Mouse (Mus musculus) intestine, embryonic 16.5 days (tissue): ENCODE results near the gene Ctdspl. TPM values are rescaled to one million over a fixed set of nuclear protein-coding genes. Genes with fewer than 3 reads are reported as not detected.

Experiments used
- ATAC-seq: fragments of 200-750 bp; cut with Nextera tagmentation; 2 replicates; pipeline ENCODE4 v1.8.0; 2017; ENCODE audit warnings: moderate TSS enrichment, moderate library complexity
- H3K27ac ChIP-seq: fragments of 300-500 bp; sonication (generic); 2 replicates; pipeline ENCODE4 v1.5.1; 2014; ENCODE audit warnings: mild to moderate bottlenecking, low read length
- H3K27me3 ChIP-seq: fragments of 300-500 bp; sonication (generic); replicated peaks from 2 replicates; pipeline ENCODE4 v1.6.1; 2014; ENCODE audit warnings: low read length, control low read depth, mixed read lengths; ENCODE audit not compliant: control insufficient read depth, insufficient read depth
- H3K36me3 ChIP-seq: fragments of 300-500 bp; sonication (generic); 2 replicates; pipeline ENCODE4 v1.6.1; 2014; ENCODE audit warnings: low read length, control low read depth; ENCODE audit not compliant: control insufficient read depth, insufficient read depth
- H3K4me1 ChIP-seq: fragments of 300-500 bp; sonication (generic); 2 replicates; pipeline ENCODE4 v1.6.1; 2014; ENCODE audit warnings: low read length, control low read depth, mixed read lengths; ENCODE audit not compliant: control insufficient read depth, insufficient read depth
- H3K4me2 ChIP-seq: fragments of 300-500 bp; sonication (generic); 2 replicates; pipeline ENCODE4 v1.6.1; 2014; ENCODE audit warnings: low read depth, low read length, control low read depth
- H3K4me3 ChIP-seq: fragments of 300-500 bp; sonication (generic); 2 replicates; pipeline ENCODE4 v1.5.1; 2014; ENCODE audit warnings: mild to moderate bottlenecking, low read length
- H3K9ac ChIP-seq: fragments of 300-500 bp; sonication (generic); 2 replicates; pipeline ENCODE4 v1.6.1; 2014; ENCODE audit warnings: low read depth, low read length
- H3K9me3 ChIP-seq: fragments of 300-500 bp; sonication (generic); 2 replicates; pipeline ENCODE4 v1.6.1; 2016; ENCODE audit warnings: low read length, control low read depth; ENCODE audit not compliant: control insufficient read depth
- WGBS: fragments of 180-500 bp; shearing (Covaris S2); extraction: QIAGEN DNeasy Blood & Tissue Kit; methylation state at CpG from one replicate; pipeline ENCODE4 v1.1.7; 2014; 5-methylcytosine and 5-hydroxymethylcytosine counted together
- polyA plus RNA-seq: library from polyadenylated mRNA; unstranded; fragments of >200 nt; fragmentation: Nextera tagmentation; extraction: Ambion mirVana; gene quantifications from 2 replicates; pipeline ENCODE4 v1.2.1, GENCODE M21; 2015

The Ctdspl gene
- polyA plus RNA-seq, 1 experiment from 2014 or later: 17.6 TPM

- no peak overlapping the region for H3K27ac ChIP-seq
- 72% methylated on average over 10 of the region's 10 CpGs for WGBS
- no peaks in the 10 kb centered on the region for H3K4me1 ChIP-seq
These were observed 23.8 kb downstream of the Ctdspl start for GRCm38 (mm10) chr9:118950061-118950460.

GRCm38 (mm10) chr9:118950751-118951150 is 24.5 kb downstream of the Ctdspl start:
- WGBS: 67% methylated on average over 2 of the region's 2 CpGs

More at GRCm38 (mm10) chr9:118950061-118950460, 23.8 kb downstream of the Ctdspl start:
- ATAC-seq: no peak
- 0 out of 2 replicates have a peak, but pooled peaks cover 3% of the 10 kb centered on the region for H3K36me3 ChIP-seq
- no peak overlapping the region for H3K4me3 ChIP-seq
- H3K4me2 ChIP-seq: no peak overlapping the region
- no peak overlapping the region for H3K9ac ChIP-seq
- no peaks in the 10 kb centered on the region for H3K9me3 ChIP-seq
- H3K27me3 ChIP-seq: no peaks in the 10 kb centered on the region

GRCm38 (mm10) chr9:118951381-118951780 is 25.1 kb downstream of the Ctdspl start:
- ATAC-seq: no peak
- Histone ChIP-seq H3K27ac (no peak overlapping the region), H3K4me1 (no peaks in the 10 kb centered on the region), H3K4me3 (no peak overlapping the region), H3K4me2 (no peak overlapping the region), H3K36me3 (0 out of 2 replicates have a peak, but pooled peaks cover 3% of the 10 kb centered on the region), H3K9me3 (no peaks in the 10 kb centered on the region), H3K9ac (no peak overlapping the region), H3K27me3 (no peaks in the 10 kb centered on the region)
- WGBS: 89% methylated on average over 7 of the region's 7 CpGs

More at GRCm38 (mm10) chr9:118950751-118951150, 24.5 kb downstream of the Ctdspl start:
- Histone ChIP-seq H3K36me3 (0 out of 2 replicates have a peak, but pooled peaks cover 3% of the 10 kb centered on the region), H3K9ac (no peak overlapping the region), H3K9me3 (no peaks in the 10 kb centered on the region), H3K4me1 (no peaks in the 10 kb centered on the region), H3K27me3 (no peaks in the 10 kb centered on the region), H3K4me3 (no peak overlapping the region), H3K27ac (no peak overlapping the region), H3K4me2 (no peak overlapping the region)
- ATAC-seq: no peak

GRCm38 (mm10) chr9:118952180-118952579 is 25.9 kb downstream of the Ctdspl start:
- no peak for ATAC-seq
- Histone ChIP-seq H3K27ac (no peak overlapping the region), H3K9me3 (no peaks in the 10 kb centered on the region), H3K4me1 (no peaks in the 10 kb centered on the region), H3K36me3 (0 out of 2 replicates have a peak, but pooled peaks cover 3% of the 10 kb centered on the region), H3K27me3 (no peaks in the 10 kb centered on the region), H3K9ac (no peak overlapping the region), H3K4me3 (no peak overlapping the region), H3K4me2 (no peak overlapping the region)
- WGBS: 68% methylated on average over 16 of the region's 16 CpGs

- Histone ChIP-seq H3K27me3 (no peaks in the 10 kb centered on the region), H3K9me3 (no peaks in the 10 kb centered on the region), H3K27ac (no peak overlapping the region), H3K4me2 (no peak overlapping the region), H3K36me3 (0 out of 2 replicates have a peak, but pooled peaks cover 3% of the 10 kb centered on the region), H3K4me3 (no peak overlapping the region), H3K4me1 (no peaks in the 10 kb centered on the region), H3K9ac (no peak overlapping the region)
- 75% methylated on average over 16 of the region's 16 CpGs for WGBS
- no peak for ATAC-seq
These were observed 27.4 kb downstream of the Ctdspl start for GRCm38 (mm10) chr9:118953465-118954194.

GRCm38 (mm10) chr9:118958802-118959201 is 32.5 kb downstream of the Ctdspl start:
- Histone ChIP-seq H3K4me3 (no peak overlapping the region), H3K9ac (no peak overlapping the region), H3K27me3 (no peaks in the 10 kb centered on the region), H3K36me3 (0 out of 2 replicates have a peak, but pooled peaks cover 3% of the 10 kb centered on the region), H3K4me1 (peaks cover 17% of the 10 kb centered on the region), H3K9me3 (no peaks in the 10 kb centered on the region), H3K4me2 (no peak overlapping the region), H3K27ac (peak overlapping the region; percentile 3; the same call in 1 of the 2 replicates)
- 67% methylated on average over 7 of the region's 7 CpGs for WGBS
- ATAC-seq: 0 out of 2 replicates have a peak, but pooled peaks have one; percentile 44

- Histone ChIP-seq H3K27me3 (no peaks in the 10 kb centered on the region), H3K36me3 (peaks cover 2% of the 10 kb centered on the region; the same call in 1 of the 2 replicates), H3K4me1 (peaks cover 17% of the 10 kb centered on the region), H3K9ac (0 out of 2 replicates have a peak overlapping the region, but pooled peaks have one; percentile 36), H3K4me2 (peak overlapping the region; percentile 26; the same call in 1 of the 2 replicates), H3K27ac (peak overlapping the region; percentile 70), H3K4me3 (no peak overlapping the region), H3K9me3 (no peaks in the 10 kb centered on the region)
- ATAC-seq: peak; percentile 43
- 38% methylated on average over 16 of the region's 16 CpGs for WGBS
These were observed 34.3 kb downstream of the Ctdspl start for GRCm38 (mm10) chr9:118960415-118961091.

- peaks cover 5% of the 10 kb centered on the region; the same call in 1 of the 2 replicates for H3K36me3 ChIP-seq
- no peak overlapping the region for H3K9ac ChIP-seq
- H3K4me3 ChIP-seq: no peak overlapping the region
- WGBS: 86% methylated on average over 9 of the region's 9 CpGs
- H3K4me2 ChIP-seq: no peak overlapping the region
- no peak for ATAC-seq
- H3K4me1 ChIP-seq: peaks cover 17% of the 10 kb centered on the region
- H3K9me3 ChIP-seq: 0 out of 2 replicates have a peak, but pooled peaks cover 4% of the 10 kb centered on the region
- no peak overlapping the region for H3K27ac ChIP-seq
- H3K27me3 ChIP-seq: no peaks in the 10 kb centered on the region
These were observed 36.9 kb downstream of the Ctdspl start for GRCm38 (mm10) chr9:118963149-118963548.
